Mouse (Mus musculus): ENCODE data around the gene Rps6ka1.

GRCm38 (mm10) chr4:133825731-133826130 is 61.9 kb downstream of the Rps6ka1 start:
- TF ChIP-seq POLR2A (IDR thresholded peaks at IDR 0.05; ENCODE audit: low read depth, low read length) (no peak), CTCF (IDR thresholded peaks at IDR 0.05; ENCODE audit: borderline replicate concordance, insufficient read depth, low read length) (no peak)
